In the genomic region with DNA sequence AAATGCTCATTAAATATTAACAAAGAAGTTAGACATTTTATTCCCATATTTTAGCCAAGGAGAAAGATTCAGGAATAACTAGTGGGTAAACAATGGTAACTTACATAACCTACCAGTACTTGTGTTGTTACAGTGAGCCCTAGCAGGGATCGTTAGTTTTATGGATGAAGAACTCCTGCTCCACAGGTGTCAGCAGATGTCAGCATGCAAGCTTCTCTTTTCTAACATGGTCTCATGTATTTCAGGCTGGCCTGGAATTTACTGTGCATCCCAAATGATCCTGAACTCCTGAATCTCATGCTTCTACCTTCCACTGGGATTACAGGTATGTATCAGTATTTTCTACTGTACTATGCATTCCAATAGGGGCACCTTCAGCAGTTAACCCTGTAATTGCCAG, we compare ENCODE assay signal across 14 mouse cellular contexts.
"Had no signal": no experiment of that assay in that cellular context is flagged by ENCODE, and none has a peak within 500 bp of the region (broad histone marks: within the 10 kb centered on the region; RNA-seq: fewer than 3 reads in every experiment).

No protein-coding gene starts in this region.

- DNase-seq: kidney, postnatal 14 days; left cerebral cortex, postnatal 4 days; lung, embryonic 14.5 days; lung, postnatal 10 days; lung, postnatal 4 days; right cerebral cortex, postnatal 14 days; thymus, adult 2 months; thymus, postnatal 25 days had no signal

- H3K9ac ChIP-seq: limb, embryonic 13.5 days; liver, embryonic 12.5 days; lung, embryonic 14.5 days; neural tube, embryonic 13.5 days; stomach, embryonic 15.5 days had no signal

- H3K4me1 ChIP-seq: limb, embryonic 13.5 days; liver, embryonic 12.5 days; neural tube, embryonic 13.5 days; stomach, embryonic 15.5 days had no signal

- H3K4me3 ChIP-seq: limb, embryonic 13.5 days; liver, embryonic 12.5 days; neural tube, embryonic 13.5 days; stomach, embryonic 15.5 days had no signal

- H3K36me3 ChIP-seq: liver, embryonic 12.5 days; stomach, embryonic 15.5 days had no signal

- ATAC-seq: liver, embryonic 12.5 days; midbrain, embryonic 16.5 days had no signal

- H3K4me2 ChIP-seq: limb, embryonic 13.5 days; liver, embryonic 12.5 days; lung, embryonic 14.5 days; midbrain, embryonic 11.5 days; neural tube, embryonic 13.5 days; stomach, embryonic 15.5 days had no signal

- H3K27ac ChIP-seq: limb, embryonic 13.5 days; liver, embryonic 12.5 days; neural tube, embryonic 13.5 days; stomach, embryonic 15.5 days had no signal

- H3K9me3 ChIP-seq: limb, embryonic 13.5 days; liver, embryonic 12.5 days; neural tube, embryonic 13.5 days; stomach, embryonic 15.5 days had no signal

- H3K27me3 ChIP-seq: limb, embryonic 13.5 days; liver, embryonic 12.5 days; neural tube, embryonic 13.5 days; stomach, embryonic 15.5 days had no signal
